Mouse (Mus musculus) heart, postnatal 0 days (tissue): Measurements from ENCODE around the gene Ppt2. TPM values are rescaled to one million over a fixed set of nuclear protein-coding genes. Genes with fewer than 3 reads are reported as not detected.
A peak's percentile ranks its signal among the peaks of the same experiment; 100 is the strongest.

Experiments
- ATAC-seq: fragments of 200-750 bp; cut with Nextera tagmentation; 2 replicates; pipeline ENCODE4 v1.8.0; 2017; ENCODE audit warnings: low read depth, moderate number of reproducible peaks, moderate library complexity; ENCODE audit not compliant: insufficient read depth
- DNase-seq: peaks from one replicate; pipeline ENCODE4 v3.0.0-alpha.2; 2016; ENCODE audit warnings: low spot score
- H3K27ac ChIP-seq: fragments of 300-500 bp; sonication (generic); 2 replicates; pipeline ENCODE4 v1.5.1; 2014; ENCODE audit warnings: low read depth, mild to moderate bottlenecking
- H3K27me3 ChIP-seq: fragments of 300-500 bp; sonication (generic); 2 replicates; pipeline ENCODE4 v1.6.1; 2014; ENCODE audit warnings: low read length, mixed read lengths; ENCODE audit not compliant: control insufficient read depth, insufficient read depth
- H3K36me3 ChIP-seq: fragments of 300-500 bp; sonication (generic); replicated peaks from 2 replicates; pipeline ENCODE4 v1.6.1; 2014; ENCODE audit warnings: low read length, mixed read lengths; ENCODE audit not compliant: control insufficient read depth, insufficient read depth
- H3K4me1 ChIP-seq: fragments of 300-500 bp; sonication (generic); 2 replicates; pipeline ENCODE4 v1.6.1; 2014; ENCODE audit warnings: antibody characterized with exemption; ENCODE audit not compliant: control insufficient read depth, insufficient read depth
- H3K4me2 ChIP-seq: fragments of 300-500 bp; sonication (generic); 2 replicates; pipeline ENCODE4 v1.6.1; 2014; ENCODE audit warnings: low read depth, mild to moderate bottlenecking, low read length, moderate library complexity
- H3K4me3 ChIP-seq: fragments of 300-500 bp; sonication (generic); 2 replicates; pipeline ENCODE4 v1.5.1; 2014; ENCODE audit warnings: low read depth, low read length
- H3K9ac ChIP-seq: fragments of 300-500 bp; sonication (generic); replicated peaks from 2 replicates; pipeline ENCODE4 v1.6.1; 2014; ENCODE audit warnings: low read depth, low read length, mixed read lengths
- H3K9me3 ChIP-seq: fragments of 300-500 bp; sonication (generic); replicated peaks from 2 replicates; pipeline ENCODE4 v1.6.1; 2016; ENCODE audit warnings: low read length; ENCODE audit not compliant: control insufficient read depth
- CTCF ChIP-seq: IDR thresholded peaks from 2 replicates; pipeline ENCODE4 v1.5.1; 2016; ENCODE audit warnings: antibody characterized with exemption, control low read depth, low read depth
- EP300 ChIP-seq: IDR thresholded peaks from 2 replicates; pipeline ENCODE4 v1.6.1; 2016; ENCODE audit warnings: antibody characterized with exemption, low read depth
- WGBS: fragments of 180-500 bp; shearing (Covaris S2); extraction: QIAGEN DNeasy Blood & Tissue Kit; methylation state at CpG from one replicate; pipeline ENCODE4 v1.1.7; 2014; 5-methylcytosine and 5-hydroxymethylcytosine counted together
- polyA plus RNA-seq: library from polyadenylated mRNA; unstranded; fragments of >200 nt; fragmentation: Nextera tagmentation; extraction: Ambion mirVana; gene quantifications from 2 replicates; pipeline ENCODE4 v1.2.1, GENCODE M21; 2015
- total RNA-seq: library from RNA; depleted of rRNA; stranded (reverse); fragments of >200 nt; gene quantifications from 2 replicates; pipeline ENCODE4 v1.2.3, GENCODE M21; 2014; ENCODE audit warnings: low replicate concordance

The Ppt2 gene
- total and polyA plus RNA-seq, 2 experiments from 2014 or later, result 25.7 to 37.4 TPM

- ATAC-seq (no peak), DNase-seq (no peak)
- Histone ChIP-seq H3K4me2 (no peak overlapping the region), H3K9me3 (no peaks in the 10 kb centered on the region), H3K9ac (no peak overlapping the region), H3K4me1 (peaks cover 18% of the 10 kb centered on the region), H3K27ac (no peak overlapping the region), H3K4me3 (no peak overlapping the region), H3K36me3 (no peaks in the 10 kb centered on the region), H3K27me3 (peaks cover 12% of the 10 kb centered on the region; the same call in 1 of the 2 replicates)
- TF ChIP-seq CTCF, result no peak
- no peak for TF ChIP-seq EP300
- 60% methylated on average over 1 of the region's 1 CpGs for WGBS
These were observed 35.2 kb upstream of the Ppt2 start for GRCm38 (mm10) chr17:34663558-34663957.

GRCm38 (mm10) chr17:34662978-34663377 is 34.7 kb upstream of the Ppt2 start:
- Histone ChIP-seq H3K27ac (no peak overlapping the region), H3K36me3 (no peaks in the 10 kb centered on the region), H3K4me1 (peaks cover 18% of the 10 kb centered on the region), H3K4me2 (no peak overlapping the region), H3K9me3 (no peaks in the 10 kb centered on the region), H3K4me3 (no peak overlapping the region), H3K9ac (no peak overlapping the region), H3K27me3 (peaks cover 12% of the 10 kb centered on the region; the same call in 1 of the 2 replicates)
- 82% methylated on average over 8 of the region's 8 CpGs for WGBS
- ATAC-seq, result no peak
- no peak for TF ChIP-seq EP300
- no peak for TF ChIP-seq CTCF
- DNase-seq, result no peak

GRCm38 (mm10) chr17:34662468-34662867 is 34.2 kb upstream of the Ppt2 start:
- no peaks in the 10 kb centered on the region for H3K9me3 ChIP-seq
- H3K4me3 ChIP-seq, result no peak overlapping the region
- H3K36me3 ChIP-seq, result no peaks in the 10 kb centered on the region
- H3K4me1 ChIP-seq, result peaks cover 20% of the 10 kb centered on the region
- no peak overlapping the region for H3K9ac ChIP-seq
- DNase-seq (no peak), ATAC-seq (no peak)
- no peak overlapping the region for H3K27ac ChIP-seq
- H3K4me2 ChIP-seq, result no peak overlapping the region
- 55% methylated on average over 1 of the region's 1 CpGs for WGBS
- peaks cover 12% of the 10 kb centered on the region; the same call in 1 of the 2 replicates for H3K27me3 ChIP-seq
- TF ChIP-seq CTCF (no peak), EP300 (no peak)

- no peaks in the 10 kb centered on the region for H3K9me3 ChIP-seq
- no peak overlapping the region; the same call in 1 of the 2 replicates for H3K9ac ChIP-seq
- peak overlapping the region; percentile 32 for H3K4me3 ChIP-seq
- peak; percentile 57 for DNase-seq
- H3K36me3 ChIP-seq, result no peaks in the 10 kb centered on the region
- TF ChIP-seq CTCF (no peak), EP300 (no peak)
- peaks cover 22% of the 10 kb centered on the region for H3K4me1 ChIP-seq
- peak overlapping the region; percentile 51 for H3K4me2 ChIP-seq
- peaks cover 12% of the 10 kb centered on the region; the same call in 1 of the 2 replicates for H3K27me3 ChIP-seq
- ATAC-seq, result peak; percentile 25
- H3K27ac ChIP-seq, result peak overlapping the region; percentile 60
- 2% methylated on average over 15 of the region's 19 CpGs for WGBS
These were observed 32.8 kb upstream of the Ppt2 start for GRCm38 (mm10) chr17:34661121-34661591.

- Histone ChIP-seq H3K4me3 (peak overlapping the region; percentile 32), H3K9ac (peak overlapping the region; percentile 3; the same call in 1 of the 2 replicates), H3K36me3 (no peaks in the 10 kb centered on the region), H3K4me2 (peak overlapping the region; percentile 51), H3K27me3 (peaks cover 12% of the 10 kb centered on the region; the same call in 1 of the 2 replicates), H3K9me3 (no peaks in the 10 kb centered on the region), H3K4me1 (peaks cover 22% of the 10 kb centered on the region), H3K27ac (peak overlapping the region; percentile 60)
- TF ChIP-seq CTCF, result no peak
- no peak for TF ChIP-seq EP300
- no peak for DNase-seq
- WGBS, result 25% methylated on average over 11 of the region's 11 CpGs
- ATAC-seq, result no peak
These were observed 32.0 kb upstream of the Ppt2 start for GRCm38 (mm10) chr17:34660259-34660820.

GRCm38 (mm10) chr17:34659897-34660214 is 31.5 kb upstream of the Ppt2 start:
- peaks cover 12% of the 10 kb centered on the region; the same call in 1 of the 2 replicates for H3K27me3 ChIP-seq
- H3K4me3 ChIP-seq, result no peak overlapping the region
- 0 out of 2 replicates have a peak overlapping the region, but pooled peaks have one; percentile 26 for H3K27ac ChIP-seq
- ATAC-seq (no peak), DNase-seq (no peak)
- 52% methylated on average over 3 of the region's 3 CpGs for WGBS
- H3K4me1 ChIP-seq, result peaks cover 27% of the 10 kb centered on the region
- H3K9me3 ChIP-seq, result no peaks in the 10 kb centered on the region
- H3K9ac ChIP-seq, result no peak overlapping the region
- H3K36me3 ChIP-seq, result no peaks in the 10 kb centered on the region
- no peak overlapping the region for H3K4me2 ChIP-seq
- TF ChIP-seq CTCF (no peak), EP300 (no peak)
